Mouse (Mus musculus) liver, postnatal 0 days (tissue): ENCODE measurements around the gene 4930451I11Rik. TPM values are rescaled to one million over a fixed set of nuclear protein-coding genes. Genes with fewer than 3 reads are reported as not detected.

Experiments used
- ATAC-seq: fragments of 200-750 bp; cut with Nextera tagmentation; 2 replicates; pipeline ENCODE4 v1.8.0; 2017; ENCODE audit warnings: mild to moderate bottlenecking, moderate library complexity
- DNase-seq: peaks from one replicate; pipeline ENCODE4 v3.0.0-alpha.2; 2016
- H3K27ac ChIP-seq: fragments of 300-500 bp; sonication (generic); 2 replicates; pipeline ENCODE4 v1.5.1; 2014; ENCODE audit warnings: antibody characterized with exemption, moderate library complexity, mild to moderate bottlenecking, low read depth
- H3K27me3 ChIP-seq: fragments of 300-500 bp; sonication (generic); 2 replicates; pipeline ENCODE4 v1.6.1; 2014; ENCODE audit warnings: low read length, control low read depth, mixed read lengths; ENCODE audit not compliant: insufficient read depth
- H3K36me3 ChIP-seq: fragments of 300-500 bp; sonication (generic); replicated peaks from 2 replicates; pipeline ENCODE4 v1.6.1; 2014; ENCODE audit warnings: mild to moderate bottlenecking, control low read depth, low read length, moderate library complexity, mixed read lengths; ENCODE audit not compliant: insufficient read depth
- H3K4me1 ChIP-seq: fragments of 300-500 bp; sonication (generic); 2 replicates; pipeline ENCODE4 v1.6.1; 2014; ENCODE audit warnings: antibody characterized with exemption, mild to moderate bottlenecking, control low read depth; ENCODE audit not compliant: insufficient read depth
- H3K4me2 ChIP-seq: fragments of 300-500 bp; sonication (generic); 2 replicates; pipeline ENCODE4 v1.6.1; 2014; ENCODE audit warnings: low read depth, mild to moderate bottlenecking, low read length, moderate library complexity, mixed read lengths
- H3K4me3 ChIP-seq: fragments of 300-500 bp; sonication (generic); 2 replicates; pipeline ENCODE4 v1.5.1; 2014; ENCODE audit warnings: low read depth, low read length
- H3K9ac ChIP-seq: fragments of 300-500 bp; sonication (generic); replicated peaks from 2 replicates; pipeline ENCODE4 v1.6.1; 2014; ENCODE audit warnings: mild to moderate bottlenecking, moderate library complexity
- H3K9me3 ChIP-seq: fragments of 300-500 bp; sonication (generic); 2 replicates; pipeline ENCODE4 v1.6.1; 2016; ENCODE audit warnings: mild to moderate bottlenecking, control low read depth, low read length, mixed read lengths
- CTCF ChIP-seq: sonication (generic); IDR thresholded peaks from 2 replicates; pipeline ENCODE4 v1.5.1; 2016; ENCODE audit warnings: antibody characterized with exemption, low read depth
- EP300 ChIP-seq: IDR thresholded peaks from 2 replicates; pipeline ENCODE4 v1.6.1; 2016; ENCODE audit warnings: antibody characterized with exemption, low read depth, mild to moderate bottlenecking
- WGBS: fragments of 180-500 bp; shearing (Covaris S2); extraction: QIAGEN DNeasy Blood & Tissue Kit; methylation state at CpG from one replicate; pipeline ENCODE4 v1.1.7; 2014; ENCODE audit not compliant: insufficient replicate concordance; 5-methylcytosine and 5-hydroxymethylcytosine counted together
- polyA plus RNA-seq: library from polyadenylated mRNA; unstranded; fragments of >200 nt; fragmentation: Nextera tagmentation; extraction: Ambion mirVana; gene quantifications from 2 replicates; pipeline ENCODE4 v1.2.1, GENCODE M21; 2015

The 4930451I11Rik gene
- polyA plus RNA-seq, 1 experiment from 2014 or later: not detected

GRCm38 (mm10) chr7:126855641-126856040 is 24.2 kb upstream of the 4930451I11Rik start:
- TF ChIP-seq EP300 (no peak), CTCF (no peak)
- no peaks in the 10 kb centered on the region for H3K9me3 ChIP-seq
- no peak overlapping the region for H3K4me2 ChIP-seq
- H3K4me3 ChIP-seq: no peak overlapping the region
- H3K9ac ChIP-seq: no peak overlapping the region
- no peaks in the 10 kb centered on the region for H3K4me1 ChIP-seq
- ATAC-seq: no peak
- H3K27ac ChIP-seq: no peak overlapping the region
- 82% methylated on average over 3 of the region's 3 CpGs for WGBS
- DNase-seq: no peak
- H3K27me3 ChIP-seq: no peaks in the 10 kb centered on the region
- peaks cover 73% of the 10 kb centered on the region for H3K36me3 ChIP-seq

GRCm38 (mm10) chr7:126853454-126853853 is 22.0 kb upstream of the 4930451I11Rik start:
- H3K27me3 ChIP-seq: peaks cover 16% of the 10 kb centered on the region
- H3K27ac ChIP-seq: no peak overlapping the region
- no peaks in the 10 kb centered on the region for H3K4me1 ChIP-seq
- H3K9me3 ChIP-seq: no peaks in the 10 kb centered on the region
- ATAC-seq (no peak), DNase-seq (no peak)
- TF ChIP-seq CTCF (no peak), EP300 (no peak)
- H3K36me3 ChIP-seq: peaks cover 55% of the 10 kb centered on the region
- 88% methylated on average over 5 of the region's 5 CpGs for WGBS
- no peak overlapping the region for H3K4me3 ChIP-seq
- no peak overlapping the region for H3K9ac ChIP-seq
- no peak overlapping the region for H3K4me2 ChIP-seq

- no peak overlapping the region for H3K4me3 ChIP-seq
- ATAC-seq (no peak), DNase-seq (no peak)
- peaks cover 37% of the 10 kb centered on the region for H3K27me3 ChIP-seq
- H3K4me1 ChIP-seq: peaks cover 6% of the 10 kb centered on the region; the same call in 1 of the 2 replicates
- no peak overlapping the region for H3K27ac ChIP-seq
- no peaks in the 10 kb centered on the region for H3K9me3 ChIP-seq
- peaks cover 39% of the 10 kb centered on the region for H3K36me3 ChIP-seq
- TF ChIP-seq EP300 (no peak), CTCF (no peak)
- H3K9ac ChIP-seq: no peak overlapping the region
- no peak overlapping the region for H3K4me2 ChIP-seq
- WGBS: 67% methylated on average over 12 of the region's 12 CpGs
Observed at GRCm38 (mm10) chr7:126851192-126851591, 19.8 kb upstream of the 4930451I11Rik start.

- no peak for DNase-seq
- Histone ChIP-seq H3K27me3 (peaks cover 37% of the 10 kb centered on the region), H3K36me3 (peaks cover 30% of the 10 kb centered on the region), H3K9ac (no peak overlapping the region), H3K4me3 (no peak overlapping the region), H3K4me1 (peaks cover 6% of the 10 kb centered on the region; the same call in 1 of the 2 replicates), H3K9me3 (no peaks in the 10 kb centered on the region), H3K27ac (no peak overlapping the region), H3K4me2 (no peak overlapping the region)
- no peak; the same call in 1 of the 2 replicates for ATAC-seq
- TF ChIP-seq EP300 (no peak), CTCF (no peak)
- WGBS: 68% methylated on average over 6 of the region's 6 CpGs
Observed at GRCm38 (mm10) chr7:126850161-126850560, 18.7 kb upstream of the 4930451I11Rik start.

- Histone ChIP-seq H3K27me3 (peaks cover 40% of the 10 kb centered on the region), H3K9me3 (no peaks in the 10 kb centered on the region), H3K36me3 (peaks cover 19% of the 10 kb centered on the region), H3K9ac (no peak overlapping the region), H3K4me2 (no peak overlapping the region), H3K4me1 (peaks cover 6% of the 10 kb centered on the region; the same call in 1 of the 2 replicates), H3K4me3 (no peak overlapping the region), H3K27ac (no peak overlapping the region)
- TF ChIP-seq EP300 (no peak), CTCF (no peak)
- 33% methylated on average over 10 of the region's 10 CpGs for WGBS
- ATAC-seq (no peak), DNase-seq (no peak)
Observed at GRCm38 (mm10) chr7:126848794-126849193, 17.4 kb upstream of the 4930451I11Rik start.

- Histone ChIP-seq H3K9ac (peak overlapping the region; percentile 48), H3K4me1 (peaks cover 6% of the 10 kb centered on the region; the same call in 1 of the 2 replicates), H3K4me2 (peak overlapping the region; percentile 74), H3K36me3 (peaks cover 11% of the 10 kb centered on the region), H3K9me3 (no peaks in the 10 kb centered on the region), H3K4me3 (peak overlapping the region; percentile 49), H3K27ac (no peak overlapping the region), H3K27me3 (peaks cover 40% of the 10 kb centered on the region)
- ATAC-seq (peak; percentile 23; the same call in 1 of the 2 replicates), DNase-seq (no peak)
- no peak for TF ChIP-seq EP300
- TF ChIP-seq CTCF: no peak
- 4% methylated on average over 50 of the region's 74 CpGs for WGBS
Observed at GRCm38 (mm10) chr7:126847421-126848398, 16.3 kb upstream of the 4930451I11Rik start.
